Comparison of ENCODE assay signal across 8 mouse cellular contexts in genomic region chr4:135433086-135433442, GRCm38 (mm10). TPM values are rescaled to one million over a fixed set of nuclear protein-coding genes. Genes with fewer than 3 reads are reported as not detected.
DNase-seq lines count a peak whose midpoint lies in the region; ATAC-seq and TF ChIP-seq lines count a peak whose summit lies in the region.

No protein-coding gene starts in this region.

- WGBS in kidney, postnatal 0 days, result 9% methylated on average over 10 of the region's 10 CpGs
- 22% methylated on average over 10 of the region's 10 CpGs for WGBS in bone marrow, adult 2 months
- 8% methylated on average over 9 of the region's 10 CpGs for WGBS in limb, embryonic 14.5 days
- WGBS in stomach, postnatal 0 days, result 11% methylated on average over 10 of the region's 10 CpGs

- H3K36me3 ChIP-seq in kidney, postnatal 0 days (ENCODE audit: insufficient read depth, low read length), result no peaks in the 10 kb centered on the region
- H3K36me3 ChIP-seq in erythroblast, embryonic 14.5 days (ENCODE audit: control insufficient read depth), result no peaks in the 10 kb centered on the region
- no peaks in the 10 kb centered on the region for H3K36me3 ChIP-seq in limb, embryonic 14.5 days (ENCODE audit: control insufficient read depth, insufficient read depth, low read length)
- no peaks in the 10 kb centered on the region for H3K36me3 ChIP-seq in stomach, postnatal 0 days (ENCODE audit: control insufficient read depth, insufficient read depth, low read length)

- ATAC-seq in kidney, postnatal 0 days (replicated peaks; ENCODE audit: low FRiP score, low read depth), result peak; percentile 11; the same call in 1 of the 2 replicates
- no peak for ATAC-seq in limb, embryonic 14.5 days (ENCODE audit: low FRiP score, low read depth)
- ATAC-seq in stomach, postnatal 0 days (ENCODE audit: low FRiP score, low TSS enrichment), result no peak

- peak overlapping the region; percentile 77; the same call in 1 of the 2 replicates for H3K27ac ChIP-seq in kidney, postnatal 0 days
- H3K27ac ChIP-seq in bone marrow, adult 2 months (ENCODE audit: control insufficient read depth, insufficient read depth, low read depth, low read length, poor library complexity), result no peak overlapping the region; the same call in 1 of the 2 replicates
- H3K27ac ChIP-seq in limb, embryonic 14.5 days (replicated peaks; ENCODE audit: low read depth, low read length), result no peak overlapping the region
- peak overlapping the region; percentile 79 for H3K27ac ChIP-seq in stomach, postnatal 0 days (replicated peaks)

- TF ChIP-seq CTCF in kidney, postnatal 0 days (IDR thresholded peaks at IDR 0.05; ENCODE audit: low read depth), result no peak
- no peak for TF ChIP-seq CTCF in bone marrow, adult 2 months (IDR thresholded peaks at IDR 0.05; ENCODE audit: control insufficient read depth, insufficient read depth, low read length)
- TF ChIP-seq CTCF in stomach, postnatal 0 days (IDR thresholded peaks at IDR 0.05; ENCODE audit: low read depth), result no peak

- H3K4me2 ChIP-seq in kidney, postnatal 0 days (ENCODE audit: low read length), result peak overlapping the region; percentile 96
- H3K4me2 ChIP-seq in limb, embryonic 14.5 days (replicated peaks; ENCODE audit: low read depth, low read length, severe bottlenecking), result peak overlapping the region; percentile 93
- peak overlapping the region; percentile 85 for H3K4me2 ChIP-seq in stomach, postnatal 0 days (replicated peaks; ENCODE audit: low read depth)

- H3K27me3 ChIP-seq in kidney, postnatal 0 days (ENCODE audit: insufficient read depth, low read length), result no peaks in the 10 kb centered on the region
- no peaks in the 10 kb centered on the region for H3K27me3 ChIP-seq in erythroblast, embryonic 14.5 days (ENCODE audit: control insufficient read depth)
- no peaks in the 10 kb centered on the region for H3K27me3 ChIP-seq in limb, embryonic 14.5 days (ENCODE audit: control insufficient read depth, insufficient read depth, low read length)
- H3K27me3 ChIP-seq in stomach, postnatal 0 days (ENCODE audit: control insufficient read depth, insufficient read depth, low read length), result no peaks in the 10 kb centered on the region

- peak overlapping the region; percentile 82 for H3K9ac ChIP-seq in kidney, postnatal 0 days (ENCODE audit: low read depth, low read length)
- peak overlapping the region; percentile 76 for H3K9ac ChIP-seq in limb, embryonic 14.5 days (ENCODE audit: low read depth, low read length, severe bottlenecking)
- peak overlapping the region; percentile 86 for H3K9ac ChIP-seq in stomach, postnatal 0 days (ENCODE audit: low read length)

- peak overlapping the region; percentile 78 for H3K4me3 ChIP-seq in kidney, postnatal 0 days (replicated peaks; ENCODE audit: low read depth, low read length)
- H3K4me3 ChIP-seq in bone marrow, adult 2 months (replicated peaks; ENCODE audit: control insufficient read depth, low read depth, low read length), result peak overlapping the region; percentile 58
- peak overlapping the region; percentile 76 for H3K4me3 ChIP-seq in erythroblast, embryonic 14.5 days (replicated peaks)
- H3K4me3 ChIP-seq in limb, embryonic 14.5 days (replicated peaks; ENCODE audit: low read length), result peak overlapping the region; percentile 79
- peak overlapping the region; percentile 77 for H3K4me3 ChIP-seq in stomach, postnatal 0 days (ENCODE audit: low read depth, low read length)

- no peak for TF ChIP-seq EP300 in stomach, postnatal 0 days (optimal IDR thresholded peaks at IDR 0.05)

- H3K9me3 ChIP-seq in kidney, postnatal 0 days (replicated peaks; ENCODE audit: low read length), result no peaks in the 10 kb centered on the region
- H3K9me3 ChIP-seq in erythroblast, embryonic 14.5 days (ENCODE audit: control insufficient read depth, low read length), result no peaks in the 10 kb centered on the region
- no peaks in the 10 kb centered on the region for H3K9me3 ChIP-seq in limb, embryonic 14.5 days (ENCODE audit: control insufficient read depth, low read length)
- H3K9me3 ChIP-seq in stomach, postnatal 0 days (ENCODE audit: control insufficient read depth, low read length), result no peaks in the 10 kb centered on the region

- no peak for TF ChIP-seq POLR2A in bone marrow, adult 2 months (IDR thresholded peaks at IDR 0.05; ENCODE audit: borderline replicate concordance, control insufficient read depth, low read depth, low read length)
- TF ChIP-seq POLR2A in limb, embryonic 14.5 days (IDR thresholded peaks at IDR 0.05; ENCODE audit: borderline replicate concordance, extremely low read depth, insufficient read depth, insufficient read length), result no peak

- DNase-seq in kidney, postnatal 0 days (ENCODE audit: low spot score), result no peak
- no peak for DNase-seq in kidney, adult 18-20 months
- DNase-seq in limb, embryonic 14.5 days (ENCODE audit: low spot score), result no peak
- DNase-seq in stomach, postnatal 0 days (ENCODE audit: low spot score), result no peak
- DNase-seq in B cell, adult 2 months, result no peak
- DNase-seq in gastrocnemius, postnatal 25 days, result no peak

- 0 out of 2 replicates have a peak, but pooled peaks cover 3% of the 10 kb centered on the region for H3K4me1 ChIP-seq in kidney, postnatal 0 days (replicated peaks; ENCODE audit: insufficient read depth, low read length)
- H3K4me1 ChIP-seq in bone marrow, adult 2 months (ENCODE audit: control insufficient read depth, insufficient read depth, low read length), result no peaks in the 10 kb centered on the region
- H3K4me1 ChIP-seq in erythroblast, embryonic 14.5 days (ENCODE audit: control insufficient read depth), result peaks cover 67% of the 10 kb centered on the region
- H3K4me1 ChIP-seq in limb, embryonic 14.5 days (ENCODE audit: control insufficient read depth, insufficient read depth, low read length), result 0 out of 2 replicates have a peak, but pooled peaks cover 6% of the 10 kb centered on the region
- H3K4me1 ChIP-seq in stomach, postnatal 0 days (replicated peaks; ENCODE audit: control insufficient read depth, insufficient read depth), result 0 out of 2 replicates have a peak, but pooled peaks cover 3% of the 10 kb centered on the region

RNA-seq across cellular contexts. Expression of gene Rcan3, which starts 0.6 kb away (rescaled TPM):
- 16.2 and 17.8 TPM in 2 replicates for polyA plus RNA-seq in kidney, postnatal 0 days (2015; fragmentation: Nextera tagmentation; extraction: Ambion mirVana)
- polyA plus RNA-seq in bone marrow, adult 2 months (2011; ENCODE audit: insufficient read depth, insufficient read length, low replicate concordance, missing spikeins), result 16.3 and 18.6 TPM in 2 replicates
- 0.58 and 1.2 TPM in 2 replicates for polyA plus RNA-seq in erythroblast, embryonic 14.5 days (2012)
- polyA plus RNA-seq in limb, embryonic 14.5 days (2012; rRNA removed), result 16.1 and 18.0 TPM in 2 replicates
- polyA plus RNA-seq in limb, embryonic 14.5 days (2014; fragmentation: Nextera tagmentation; extraction: Ambion mirVana), result 14.0 and 17.3 TPM in 2 replicates
- polyA plus RNA-seq in stomach, postnatal 0 days (2015; fragmentation: Nextera tagmentation; extraction: Ambion mirVana), result 15.7 and 15.8 TPM in 2 replicates
- 1 to 10 TPM; 4.5 to 4.7 TPM for total RNA-seq in gastrocnemius, postnatal 25 days (2021)

RNA-seq across cellular contexts. Expression of gene Ncmap, which starts 35.0 kb away (rescaled TPM):
- polyA plus RNA-seq in kidney, postnatal 0 days (2015; fragmentation: Nextera tagmentation; extraction: Ambion mirVana), result 2.0 and 2.6 TPM in 2 replicates
- not detected in 2 replicates for polyA plus RNA-seq in bone marrow, adult 2 months (2011; ENCODE audit: insufficient read depth, insufficient read length, low replicate concordance, missing spikeins)
- polyA plus RNA-seq in erythroblast, embryonic 14.5 days (2012), result not detected in 2 replicates
- 20.9 and 30.3 TPM in 2 replicates for polyA plus RNA-seq in limb, embryonic 14.5 days (2012; rRNA removed)
- 11.9 and 12.8 TPM in 2 replicates for polyA plus RNA-seq in limb, embryonic 14.5 days (2014; fragmentation: Nextera tagmentation; extraction: Ambion mirVana)
- 39.8 and 42.2 TPM in 2 replicates for polyA plus RNA-seq in stomach, postnatal 0 days (2015; fragmentation: Nextera tagmentation; extraction: Ambion mirVana)
- total RNA-seq in gastrocnemius, postnatal 25 days (2021), result 1 to 10 TPM; 4.0 to 4.2 TPM

Comparison
In these comparisons a context has a peak if more than half of its experiments do, and no peak if none do; other contexts are left out.
1. H3K27ac ChIP-seq: peak in kidney, postnatal 0 days (single experiment) and stomach, postnatal 0 days (single experiment); none in bone marrow, adult 2 months (single experiment) and limb, embryonic 14.5 days (single experiment).
2. Peak in every context shown above with its lines, with median percentiles within 50 percentile points of each other: H3K4me2 ChIP-seq, H3K4me3 ChIP-seq and H3K9ac ChIP-seq.